Mouse (Mus musculus): ENCODE measurements around the gene Tmem237. TPM values are rescaled to one million over a fixed set of nuclear protein-coding genes. Genes with fewer than 3 reads are reported as not detected.

The Tmem237 gene
- polyA plus RNA-seq, 1 experiment: 1.4 TPM

GRCm38 (mm10) chr1:59110524-59110923 is 9.7 kb downstream of the Tmem237 start:
- WGBS: 86% methylated on average over 8 of the region's 8 CpGs
- Histone ChIP-seq H3K4me3 (ENCODE audit: extremely low read depth, insufficient read depth, insufficient read length) (no peak overlapping the region), H3K27me3 (ENCODE audit: control insufficient read depth, insufficient read depth, low read length) (no peaks in the 10 kb centered on the region), H3K27ac (ENCODE audit: insufficient read depth, low read length) (no peak overlapping the region), H3K4me1 (ENCODE audit: control insufficient read depth, insufficient read depth, insufficient read length) (no peaks in the 10 kb centered on the region), H3K36me3 (ENCODE audit: control insufficient read depth, insufficient read depth, low read length) (no peaks in the 10 kb centered on the region)
- TF ChIP-seq POLR2A (IDR thresholded peaks at IDR 0.05; ENCODE audit: low read depth, low read length): no peak
- no peak for DNase-seq (ENCODE audit: low read depth in 1 of 2, low spot score in 2 of 2)

- no peak for TF ChIP-seq CTCF (IDR thresholded peaks at IDR 0.05; ENCODE audit: extremely low read depth, insufficient read depth, insufficient read length, insufficient replicate concordance)
- TF ChIP-seq POLR2A (IDR thresholded peaks at IDR 0.05; ENCODE audit: low read depth, low read length): no peak
- Histone ChIP-seq H3K4me3 (ENCODE audit: extremely low read depth, insufficient read depth, insufficient read length) (no peak overlapping the region), H3K36me3 (ENCODE audit: control insufficient read depth, insufficient read depth, low read length) (peaks cover 2% of the 10 kb centered on the region; the same call in 1 of the 2 replicates), H3K4me1 (ENCODE audit: control insufficient read depth, insufficient read depth, insufficient read length) (no peaks in the 10 kb centered on the region), H3K27ac (ENCODE audit: insufficient read depth, low read length) (no peak overlapping the region), H3K27me3 (ENCODE audit: control insufficient read depth, insufficient read depth, low read length) (no peaks in the 10 kb centered on the region)
- DNase-seq (ENCODE audit: low read depth in 1 of 2, low spot score in 2 of 2): no peak
- WGBS: 92% methylated on average over 6 of the region's 6 CpGs
Observed at GRCm38 (mm10) chr1:59102071-59102470, 18.1 kb downstream of the Tmem237 start.

GRCm38 (mm10) chr1:59101020-59101419 is 19.2 kb downstream of the Tmem237 start:
- Histone ChIP-seq H3K36me3 (ENCODE audit: control insufficient read depth, insufficient read depth, low read length) (peaks cover 2% of the 10 kb centered on the region; the same call in 1 of the 2 replicates), H3K4me1 (ENCODE audit: control insufficient read depth, insufficient read depth, insufficient read length) (no peaks in the 10 kb centered on the region), H3K4me3 (ENCODE audit: extremely low read depth, insufficient read depth, insufficient read length) (no peak overlapping the region), H3K27ac (ENCODE audit: insufficient read depth, low read length) (no peak overlapping the region), H3K27me3 (ENCODE audit: control insufficient read depth, insufficient read depth, low read length) (no peaks in the 10 kb centered on the region)
- TF ChIP-seq CTCF (IDR thresholded peaks at IDR 0.05; ENCODE audit: extremely low read depth, insufficient read depth, insufficient read length, insufficient replicate concordance) (no peak), POLR2A (IDR thresholded peaks at IDR 0.05; ENCODE audit: low read depth, low read length) (no peak)
- WGBS: 92% methylated on average over 5 of the region's 5 CpGs
- no peak for DNase-seq (ENCODE audit: low read depth in 1 of 2, low spot score in 2 of 2)

- no peak for DNase-seq (ENCODE audit: low read depth in 1 of 2, low spot score in 2 of 2)
- no peaks in the 10 kb centered on the region for H3K4me1 ChIP-seq (ENCODE audit: control insufficient read depth, insufficient read depth, insufficient read length)
- no peaks in the 10 kb centered on the region for H3K27me3 ChIP-seq (ENCODE audit: control insufficient read depth, insufficient read depth, low read length)
- no peak within 1 kb of the TSS for H3K4me3 ChIP-seq (ENCODE audit: extremely low read depth, insufficient read depth, insufficient read length)
- 92% methylated on average over 19 of the region's 19 CpGs for WGBS
- no peak within 1 kb of the TSS for H3K27ac ChIP-seq (ENCODE audit: insufficient read depth, low read length)
- TF ChIP-seq POLR2A (IDR thresholded peaks at IDR 0.05; ENCODE audit: low read depth, low read length): no peak
- TF ChIP-seq CTCF (IDR thresholded peaks at IDR 0.05; ENCODE audit: extremely low read depth, insufficient read depth, insufficient read length, insufficient replicate concordance): no peak
- no peaks in the 10 kb centered on the region for H3K36me3 ChIP-seq (ENCODE audit: control insufficient read depth, insufficient read depth, low read length)
Observed at GRCm38 (mm10) chr1:59094705-59095104, 25.5 kb downstream of the Tmem237 start, which contains the start of gene C2cd6. C2cd6 (minus strand) TSS chr1:59094900.

GRCm38 (mm10) chr1:59070867-59071266 is 49.3 kb downstream of the Tmem237 start:
- DNase-seq (ENCODE audit: low read depth in 1 of 2, low spot score in 2 of 2): peak in 1 of 2 experiments; percentile 4
- H3K27me3 ChIP-seq (ENCODE audit: control insufficient read depth, insufficient read depth, low read length): no peaks in the 10 kb centered on the region
- no peak overlapping the region for H3K27ac ChIP-seq (ENCODE audit: insufficient read depth, low read length)
- WGBS: 18% methylated on average over 3 of the region's 3 CpGs
- TF ChIP-seq CTCF (IDR thresholded peaks at IDR 0.05; ENCODE audit: extremely low read depth, insufficient read depth, insufficient read length, insufficient replicate concordance): peak; percentile 24; the same call in 1 of the 2 replicates
- TF ChIP-seq POLR2A (IDR thresholded peaks at IDR 0.05; ENCODE audit: low read depth, low read length): no peak
- no peaks in the 10 kb centered on the region for H3K4me1 ChIP-seq (ENCODE audit: control insufficient read depth, insufficient read depth, insufficient read length)
- H3K36me3 ChIP-seq (ENCODE audit: control insufficient read depth, insufficient read depth, low read length): no peaks in the 10 kb centered on the region
- H3K4me3 ChIP-seq (ENCODE audit: extremely low read depth, insufficient read depth, insufficient read length): no peak overlapping the region

GRCm38 (mm10) chr1:59067976-59068375 is 52.2 kb downstream of the Tmem237 start:
- 51% methylated on average over 3 of the region's 3 CpGs for WGBS
- no peak overlapping the region for H3K27ac ChIP-seq (ENCODE audit: insufficient read depth, low read length)
- DNase-seq (ENCODE audit: low read depth in 1 of 2, low spot score in 2 of 2): no peak

GRCm38 (mm10) chr1:59063697-59064096 is 56.5 kb downstream of the Tmem237 start:
- TF ChIP-seq CTCF (IDR thresholded peaks at IDR 0.05; ENCODE audit: extremely low read depth, insufficient read depth, insufficient read length, insufficient replicate concordance): no peak
- no peak for TF ChIP-seq POLR2A (IDR thresholded peaks at IDR 0.05; ENCODE audit: low read depth, low read length)
- no peaks in the 10 kb centered on the region for H3K27me3 ChIP-seq (ENCODE audit: control insufficient read depth, insufficient read depth, low read length)
- H3K4me1 ChIP-seq (ENCODE audit: control insufficient read depth, insufficient read depth, insufficient read length): no peaks in the 10 kb centered on the region
- no peak for DNase-seq (ENCODE audit: low read depth in 1 of 2, low spot score in 2 of 2)
- no peak overlapping the region for H3K4me3 ChIP-seq (ENCODE audit: extremely low read depth, insufficient read depth, insufficient read length)
- H3K36me3 ChIP-seq (ENCODE audit: control insufficient read depth, insufficient read depth, low read length): no peaks in the 10 kb centered on the region
- 61% methylated on average over 3 of the region's 3 CpGs for WGBS
- no peak overlapping the region for H3K27ac ChIP-seq (ENCODE audit: insufficient read depth, low read length)

More at GRCm38 (mm10) chr1:59067976-59068375, 52.2 kb downstream of the Tmem237 start:
- no peak overlapping the region for H3K4me3 ChIP-seq (ENCODE audit: extremely low read depth, insufficient read depth, insufficient read length)
- TF ChIP-seq POLR2A (IDR thresholded peaks at IDR 0.05; ENCODE audit: low read depth, low read length) (no peak), CTCF (IDR thresholded peaks at IDR 0.05; ENCODE audit: extremely low read depth, insufficient read depth, insufficient read length, insufficient replicate concordance) (no peak)
- H3K36me3 ChIP-seq (ENCODE audit: control insufficient read depth, insufficient read depth, low read length): no peaks in the 10 kb centered on the region
- no peaks in the 10 kb centered on the region for H3K4me1 ChIP-seq (ENCODE audit: control insufficient read depth, insufficient read depth, insufficient read length)
- no peaks in the 10 kb centered on the region for H3K27me3 ChIP-seq (ENCODE audit: control insufficient read depth, insufficient read depth, low read length)

Data from spleen, adult 2 months (tissue).